Mouse (Mus musculus) regulatory T cell (primary cell): ENCODE measurements around the gene Camsap1.

Experiments
- in situ Hi-C: fragments of 300-600 bp; cut with MboI, MseI; formaldehyde crosslinking; loops from one replicate; pipeline ENCODE4 v1.15.1; 2025; ENCODE audit warnings: high pct_unique_total_duplicates

The Camsap1 gene

DNA sequence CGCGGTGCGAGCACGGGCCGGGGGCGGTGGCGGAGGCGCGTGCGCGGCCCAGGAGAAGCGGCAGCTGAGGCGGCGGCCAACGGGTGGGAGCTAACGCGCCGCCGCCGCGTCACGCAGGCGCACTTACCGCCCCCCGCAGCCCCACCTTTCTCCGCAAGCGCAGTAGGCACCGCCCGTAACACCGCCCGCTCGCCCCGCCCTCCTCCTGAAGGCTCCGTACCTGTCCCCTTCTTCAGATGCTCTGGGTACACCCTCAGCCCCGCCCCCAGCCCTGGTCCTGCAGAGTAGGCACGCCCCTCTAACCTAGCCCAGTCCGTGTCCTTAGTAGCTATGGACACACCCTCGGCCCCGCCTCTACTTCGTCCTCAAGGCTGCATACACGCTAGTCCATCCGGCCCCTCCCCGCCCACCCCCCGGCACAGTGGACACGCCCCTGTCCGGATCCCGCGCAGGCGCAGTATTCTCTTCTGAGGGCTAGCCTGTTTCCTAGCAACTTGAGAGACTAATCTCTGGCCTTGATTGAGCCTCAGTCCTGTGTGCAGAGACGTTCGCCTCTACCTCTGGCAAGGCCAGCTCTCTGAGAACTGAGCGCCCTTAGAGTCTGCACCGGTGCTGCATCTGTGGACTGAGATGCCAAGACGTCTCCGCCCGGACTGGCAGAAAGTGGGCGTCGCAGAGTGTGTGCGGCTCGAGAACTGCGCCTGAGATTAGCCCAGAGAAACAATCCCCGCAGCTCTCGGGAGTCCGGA, at the start of gene Camsap1:
TSS of gene Camsap1 (minus strand) at position 124 of the 749 bp plus-strand sequence.
- in situ Hi-C loops, result loop anchor here (25.0 kb wide), 1 partner anchor 1021 kb away; the partner anchor contains the start of gene Dph7

DNA sequence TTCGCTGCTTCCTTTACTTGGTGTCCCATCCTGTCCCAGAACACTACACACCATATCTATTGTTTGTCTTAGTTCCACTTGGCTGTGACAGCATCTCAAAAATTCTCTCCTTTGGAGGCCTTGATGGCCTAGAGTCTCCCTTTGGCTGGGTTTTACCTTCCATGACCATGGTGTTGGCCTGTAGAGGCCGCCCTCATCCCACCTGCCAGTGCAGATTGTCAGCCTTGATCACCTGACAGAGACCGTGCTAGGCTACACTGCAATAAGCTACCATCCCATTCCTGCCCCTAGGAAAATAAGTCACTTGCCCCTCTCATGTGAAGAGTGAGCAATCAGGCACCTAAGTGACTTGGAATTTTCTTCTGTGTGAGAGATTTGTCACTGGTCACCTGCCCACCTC, 47.2 kb upstream of the Camsap1 start:
- in situ Hi-C loops, result no loop called here

DNA sequence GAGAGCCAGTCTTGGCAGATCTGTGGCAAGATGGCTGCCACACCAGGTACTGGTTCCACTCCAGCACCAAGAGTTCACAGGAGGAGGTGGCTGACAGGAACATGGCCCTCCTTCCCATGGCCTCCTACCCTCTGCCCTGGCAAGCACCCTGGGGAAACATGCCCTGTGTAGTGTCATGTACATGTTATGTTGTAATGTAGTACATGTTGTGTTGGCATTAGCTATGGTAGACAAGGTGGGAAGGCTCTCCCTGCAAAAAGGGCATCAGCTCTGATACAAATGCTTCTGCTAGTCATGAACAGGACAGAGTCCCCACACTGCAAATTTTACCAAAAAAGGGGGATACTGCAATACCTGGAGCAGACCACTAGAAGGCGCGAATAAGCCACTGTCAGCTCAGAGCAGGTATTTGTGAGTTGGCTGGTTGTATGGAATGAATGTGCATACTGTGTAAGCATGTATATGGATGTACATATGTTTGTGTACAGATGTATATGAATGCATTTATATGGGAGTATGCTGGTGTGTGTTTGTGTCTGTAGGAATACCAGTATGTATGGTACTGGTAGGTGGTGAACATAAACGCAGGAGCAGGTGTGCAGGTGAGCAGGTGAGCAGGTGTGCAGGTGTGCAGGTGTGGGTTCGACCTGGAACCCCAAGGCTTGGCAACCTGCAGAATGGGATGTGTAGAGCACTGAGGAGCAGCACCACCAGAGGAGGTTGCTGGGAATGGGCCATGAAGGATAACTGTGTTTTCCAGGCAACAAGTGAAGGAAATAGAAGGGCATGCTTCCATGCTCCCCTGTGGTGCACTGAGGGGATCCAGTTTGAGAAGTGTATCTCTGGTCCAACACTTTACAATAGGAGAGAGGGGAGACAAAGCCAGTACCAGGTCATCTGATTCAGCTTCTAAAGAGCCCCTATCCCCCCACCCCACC, 41.3 kb upstream of the Camsap1 start:
- in situ Hi-C loops, result loop anchor here (5.0 kb wide), 1 partner anchor 118 kb away; no protein-coding TSS in a partner anchor

DNA sequence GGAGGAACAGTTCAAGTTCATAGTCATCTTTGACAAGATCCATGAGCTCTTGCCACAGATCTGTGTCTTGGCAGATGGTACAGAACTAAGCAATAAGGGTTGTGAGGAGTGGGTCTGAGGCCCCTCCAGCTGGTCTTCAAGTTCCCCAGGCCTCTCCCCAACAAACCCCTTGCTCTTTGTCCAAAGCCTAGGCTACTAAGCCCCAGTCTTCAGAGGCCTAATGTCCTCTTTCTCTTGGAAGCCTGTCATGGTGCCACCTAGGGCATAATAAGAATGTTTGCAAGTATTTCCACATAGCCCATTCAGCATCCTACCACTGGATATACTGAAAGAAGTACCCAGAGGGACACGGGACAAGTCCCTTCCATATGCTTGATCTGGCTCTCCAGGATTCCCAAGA, 39.5 kb upstream of the Camsap1 start:
- in situ Hi-C loops, result loop anchor here (5.0 kb wide), 1 partner anchor 120 kb away; no protein-coding TSS in a partner anchor

DNA sequence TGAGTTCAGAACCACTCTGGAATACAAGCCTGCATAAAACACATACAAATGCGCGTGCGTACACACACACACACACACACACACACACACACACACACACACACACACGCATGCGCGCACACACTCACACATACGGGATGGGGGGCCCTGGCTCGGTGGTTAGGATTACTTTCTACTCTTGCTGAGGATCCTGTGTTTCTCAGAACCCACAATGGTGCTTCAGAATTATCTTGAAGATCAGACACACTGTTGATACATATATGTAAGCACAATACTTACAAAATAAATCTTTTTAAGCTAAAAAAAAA, 39.1 kb upstream of the Camsap1 start:
- in situ Hi-C loops, result loop anchor here (5.0 kb wide), 1 partner anchor 120 kb away; no protein-coding TSS in a partner anchor

DNA sequence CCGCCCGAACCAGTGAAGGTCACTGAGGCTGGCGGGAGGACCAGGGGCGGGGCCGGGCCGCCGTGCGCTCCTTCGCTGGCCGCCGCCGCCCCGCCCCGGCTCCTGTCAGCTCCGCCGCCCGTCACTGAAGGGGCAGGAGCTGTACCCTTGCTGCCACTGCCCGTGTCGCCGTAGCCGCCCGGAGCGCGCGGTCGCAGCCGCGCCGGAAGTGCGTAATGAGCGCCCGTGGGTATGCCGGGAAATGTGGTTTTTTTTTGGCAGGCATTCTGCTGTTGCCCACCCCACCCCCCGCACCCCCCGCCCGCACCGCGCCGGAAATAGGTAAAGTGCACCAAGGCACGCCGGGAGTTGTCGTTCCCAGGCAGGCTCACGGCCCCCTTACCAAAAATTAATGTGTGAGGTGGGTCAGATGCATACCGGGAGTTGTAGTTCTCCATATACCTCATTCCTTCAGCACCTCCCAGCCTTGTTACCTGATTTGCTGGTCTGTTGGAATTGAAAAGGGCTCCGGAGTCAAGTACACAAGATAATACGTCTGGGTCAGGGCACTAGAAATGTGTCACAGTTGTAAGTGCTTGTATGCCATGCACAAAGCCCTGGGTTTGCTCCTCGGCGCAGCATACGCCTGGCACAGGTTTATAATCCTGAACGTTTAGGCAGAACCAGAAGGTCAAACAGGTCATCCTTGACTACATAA, 38.6 kb upstream of the Camsap1 start, which contains the start of gene Ubac1:
TSS of gene Ubac1 (minus strand) at position 187 of the 697 bp plus-strand sequence.
- in situ Hi-C loops, result loop anchor here (5.0 kb wide), 1 partner anchor 121 kb away; no protein-coding TSS in a partner anchor

DNA sequence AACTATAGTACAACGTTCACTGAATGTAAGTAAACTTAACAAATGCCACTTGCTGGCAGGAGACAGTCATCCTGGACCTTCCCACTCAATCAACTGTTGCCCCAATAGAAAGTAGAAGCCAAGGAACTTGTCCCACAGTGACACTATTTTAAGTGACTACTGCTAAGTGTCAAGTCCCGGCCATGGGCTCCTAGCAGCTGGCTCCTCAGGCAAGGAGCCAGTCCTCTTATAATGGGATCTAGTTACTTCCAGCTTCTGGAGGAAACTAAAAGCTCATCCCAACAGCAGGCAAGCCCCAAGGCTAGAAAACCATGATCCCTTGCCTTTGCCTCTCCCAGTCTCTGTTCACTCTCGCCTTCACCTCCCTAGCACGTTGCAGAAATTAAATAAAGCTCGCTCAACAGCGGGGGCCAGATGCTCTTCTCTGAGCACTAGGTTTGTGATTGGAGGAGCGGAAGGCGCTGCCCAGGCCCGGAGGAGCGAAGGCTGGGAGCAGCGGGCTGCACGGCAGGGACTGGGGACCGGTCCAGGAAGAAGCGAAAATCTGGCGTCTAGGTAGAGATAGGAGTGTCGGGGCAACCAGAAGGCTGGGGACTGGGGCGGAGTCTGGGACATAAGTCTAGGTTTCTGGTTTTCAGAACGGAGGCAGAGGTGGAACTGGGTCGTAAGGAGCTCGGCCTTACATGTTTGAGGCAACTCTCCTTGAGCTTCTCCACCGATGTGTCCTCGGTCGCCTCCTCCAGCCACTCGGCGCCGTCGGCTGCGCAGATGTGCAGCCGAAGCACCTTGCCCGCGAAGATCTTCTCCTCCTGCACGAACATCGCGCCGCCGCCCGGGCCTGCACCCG, 37.9 kb upstream of the Camsap1 start:
- in situ Hi-C loops, result loop anchor here (5.0 kb wide), 1 partner anchor 121 kb away; no protein-coding TSS in a partner anchor

DNA sequence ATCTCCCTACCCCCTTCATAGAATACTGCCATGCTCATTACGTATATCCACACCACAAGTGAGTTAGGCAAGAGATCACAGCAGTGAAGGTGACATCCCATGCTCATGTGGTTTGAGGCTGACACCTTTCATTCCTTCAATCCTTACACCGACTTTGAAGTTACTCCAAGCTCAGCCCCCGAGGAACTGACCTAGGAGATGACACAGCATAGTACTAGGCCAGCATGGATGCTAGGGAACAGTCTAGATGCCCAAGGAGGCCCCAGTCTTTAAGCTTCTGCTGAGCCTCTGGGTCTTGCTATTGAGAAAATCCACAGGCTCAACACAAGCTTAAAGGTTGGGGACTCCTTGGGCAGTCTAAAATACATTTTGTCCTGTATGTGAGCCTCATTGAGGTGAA, 36.8 kb upstream of the Camsap1 start:
- in situ Hi-C loops, result loop anchor here (5.0 kb wide), 1 partner anchor 122 kb away; no protein-coding TSS in a partner anchor

DNA sequence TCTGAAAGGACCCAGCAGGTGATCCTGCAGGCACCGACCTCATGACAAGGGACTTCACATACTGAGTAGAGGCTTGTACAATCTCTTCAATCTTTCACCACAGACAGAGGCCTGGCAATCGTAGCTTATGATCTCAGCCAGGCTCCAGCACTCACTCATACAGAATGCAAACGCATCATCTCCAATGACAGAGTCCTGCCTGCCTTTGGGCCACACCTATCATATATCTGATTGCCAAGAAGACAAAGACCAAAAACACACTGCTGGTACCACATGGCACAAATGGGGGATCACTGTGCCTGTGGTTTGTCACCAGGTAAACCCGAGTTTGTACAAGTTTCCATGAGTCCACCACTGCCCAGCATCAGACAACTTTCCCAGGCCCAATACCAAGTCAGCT, 34.2 kb upstream of the Camsap1 start:
- in situ Hi-C loops, result no loop called here

DNA sequence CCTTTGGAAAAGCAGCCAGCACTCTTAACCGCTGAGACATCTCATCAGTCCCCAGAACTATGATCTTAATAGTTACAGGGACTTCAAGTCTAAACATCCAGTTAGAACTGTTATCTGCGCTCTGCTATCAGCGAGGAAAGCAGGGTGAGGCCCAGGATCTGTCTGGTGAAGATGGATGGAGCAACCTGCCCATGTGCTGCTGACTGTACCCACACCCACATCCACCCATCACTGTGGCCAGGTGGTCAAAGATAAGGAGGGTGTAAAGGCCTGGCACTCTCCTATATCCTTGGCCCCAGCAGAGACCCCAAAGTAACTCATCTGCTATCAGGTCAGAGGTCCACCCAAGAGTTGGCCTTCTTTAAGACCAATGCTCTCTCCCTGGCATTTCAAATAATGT, 30.6 kb upstream of the Camsap1 start:
- in situ Hi-C loops, result no loop called here

DNA sequence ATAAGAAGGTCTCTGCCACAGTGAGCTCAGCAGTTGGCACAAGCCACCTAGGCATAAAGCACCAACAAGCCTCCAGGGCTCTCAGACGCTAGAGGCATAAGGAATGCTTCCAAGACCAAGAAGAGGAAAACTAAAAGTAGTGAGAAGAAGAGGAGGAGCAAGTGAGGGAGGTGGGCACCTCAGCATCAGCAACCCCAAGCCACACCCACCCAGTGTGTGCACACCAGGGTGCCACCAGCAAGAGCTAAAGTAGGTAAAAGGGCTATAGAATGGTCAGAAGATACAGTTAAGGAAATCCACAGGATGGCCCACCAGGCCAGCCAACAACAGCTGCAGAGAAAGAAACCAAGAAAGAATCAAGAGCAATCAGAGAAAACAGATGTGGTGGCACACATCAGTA, 28.3 kb upstream of the Camsap1 start:
- in situ Hi-C loops, result no loop called here

DNA sequence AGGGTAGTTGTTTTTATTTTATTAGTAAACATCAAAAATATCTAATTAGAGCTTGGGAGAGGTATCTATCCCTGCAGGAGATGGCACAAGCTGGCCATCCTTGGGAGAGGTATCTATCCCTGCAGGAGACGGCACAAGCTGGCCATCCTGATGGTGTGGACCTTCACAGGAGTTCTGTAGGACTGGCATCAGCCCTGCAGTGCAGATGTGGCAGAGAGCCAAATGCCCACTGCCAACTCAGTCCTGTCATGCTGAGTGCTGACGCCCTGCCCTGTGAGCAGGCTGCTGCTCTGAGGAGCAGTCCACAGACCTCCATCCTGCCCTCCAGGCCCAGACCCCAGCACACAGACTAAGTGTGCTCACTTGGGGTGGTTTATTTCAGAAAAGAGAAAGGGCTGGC, 18.9 kb upstream of the Camsap1 start:
- in situ Hi-C loops, result no loop called here

DNA sequence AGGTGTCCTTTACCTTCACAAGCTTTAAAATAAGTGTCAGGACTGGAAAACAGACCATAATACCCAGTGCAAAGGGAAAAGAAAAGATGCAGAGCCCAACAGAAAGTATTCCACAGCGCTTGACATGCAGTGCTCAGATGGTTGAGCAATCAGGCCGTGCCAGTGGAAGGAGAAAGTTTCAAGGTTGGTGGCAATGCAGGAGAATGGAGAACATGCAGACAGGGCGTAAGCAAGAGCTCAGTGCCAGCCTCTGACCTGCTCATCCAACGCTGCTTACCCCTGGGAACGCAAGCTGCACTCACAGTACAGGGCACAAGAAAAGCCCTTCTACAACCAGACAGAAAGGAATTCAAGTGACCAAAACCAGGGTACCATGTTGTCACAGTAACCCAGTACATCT, 18.1 kb upstream of the Camsap1 start:
- in situ Hi-C loops, result no loop called here

DNA sequence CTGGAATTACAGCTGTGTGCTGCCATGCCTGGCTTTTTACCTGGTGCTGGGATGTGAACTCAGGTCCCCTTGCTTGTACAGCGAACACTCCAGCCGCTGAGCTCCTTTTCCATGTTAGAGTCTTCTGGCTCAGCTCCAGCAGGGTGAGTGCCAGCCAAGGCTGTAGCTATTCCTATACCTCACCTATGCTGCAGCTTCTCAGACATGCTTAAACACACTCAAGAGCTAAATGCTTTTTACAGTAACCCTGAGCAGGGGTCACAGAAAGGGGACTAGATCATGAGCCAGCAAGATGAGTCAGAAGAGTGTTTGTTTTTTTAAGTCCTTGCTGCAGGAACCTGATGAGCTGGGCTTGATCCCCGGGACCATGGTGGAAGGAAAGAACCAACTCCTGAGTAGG, 14.6 kb upstream of the Camsap1 start:
- in situ Hi-C loops, result loop anchor here (25.0 kb wide), 1 partner anchor 1035 kb away; the partner anchor contains the start of gene Dph7

DNA sequence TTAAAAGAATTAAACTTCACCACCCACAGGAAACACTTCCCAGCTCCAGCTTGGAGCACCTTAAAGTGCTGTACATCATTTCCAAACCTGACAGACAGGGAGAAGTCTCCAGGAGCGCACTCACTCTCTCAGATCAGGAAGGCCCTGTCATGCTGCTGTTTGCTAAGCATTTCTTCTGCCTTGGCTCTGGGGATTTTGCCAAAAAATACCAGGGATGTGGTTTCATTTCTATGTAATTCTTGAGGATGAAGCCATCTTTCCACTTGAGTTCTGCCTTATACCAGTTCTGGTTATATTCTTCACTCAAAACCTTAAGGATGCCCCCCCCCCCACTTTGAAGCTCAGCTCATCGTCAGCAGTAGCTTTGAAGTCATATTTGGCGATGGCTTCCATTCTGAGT, 11.7 kb upstream of the Camsap1 start:
- in situ Hi-C loops, result loop anchor here (25.0 kb wide), 1 partner anchor 1032 kb away; the partner anchor contains the start of gene Dph7

DNA sequence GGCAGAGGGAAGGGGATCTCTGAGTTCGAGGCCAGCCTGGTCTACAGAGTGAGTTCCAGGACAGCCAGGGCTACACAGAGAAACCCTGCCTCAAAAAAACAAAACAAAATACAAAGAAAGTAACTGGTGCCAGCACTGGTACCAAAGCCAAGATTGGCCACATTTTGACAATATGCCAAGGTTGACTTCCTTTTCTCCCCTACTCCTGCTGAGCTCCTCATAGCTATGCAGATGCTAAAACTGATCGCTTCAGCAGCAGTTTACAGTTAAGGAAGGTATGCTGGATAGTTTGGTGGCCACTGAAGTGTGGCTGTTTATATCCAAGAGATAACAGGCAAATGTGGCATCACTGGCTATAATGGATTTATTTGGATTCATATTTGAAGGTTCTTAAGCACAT, 9.2 kb upstream of the Camsap1 start:
- in situ Hi-C loops, result loop anchor here (25.0 kb wide), 1 partner anchor 1030 kb away; the partner anchor contains the start of gene Dph7

DNA sequence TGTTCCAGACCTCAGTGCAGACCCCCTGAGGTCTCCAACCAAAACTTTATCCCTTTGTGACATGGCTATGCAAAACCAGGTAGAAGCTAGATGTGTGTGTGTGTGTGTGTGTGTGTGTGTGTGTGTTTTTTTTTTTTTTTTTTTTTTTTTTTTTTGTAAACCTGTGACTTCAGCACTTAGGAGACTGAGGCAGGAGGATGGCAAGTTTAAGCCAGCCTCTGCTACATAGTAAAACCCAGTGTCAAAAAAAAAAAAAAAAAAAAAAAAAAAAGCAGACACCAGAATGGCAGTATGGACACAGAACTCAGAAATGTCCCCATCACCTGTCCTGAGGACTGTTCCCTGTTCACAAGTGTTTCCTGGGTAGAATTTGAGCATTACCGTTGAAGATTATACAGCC, 6.6 kb upstream of the Camsap1 start:
- in situ Hi-C loops, result loop anchor here (25.0 kb wide), 1 partner anchor 1027 kb away; the partner anchor contains the start of gene Dph7

DNA sequence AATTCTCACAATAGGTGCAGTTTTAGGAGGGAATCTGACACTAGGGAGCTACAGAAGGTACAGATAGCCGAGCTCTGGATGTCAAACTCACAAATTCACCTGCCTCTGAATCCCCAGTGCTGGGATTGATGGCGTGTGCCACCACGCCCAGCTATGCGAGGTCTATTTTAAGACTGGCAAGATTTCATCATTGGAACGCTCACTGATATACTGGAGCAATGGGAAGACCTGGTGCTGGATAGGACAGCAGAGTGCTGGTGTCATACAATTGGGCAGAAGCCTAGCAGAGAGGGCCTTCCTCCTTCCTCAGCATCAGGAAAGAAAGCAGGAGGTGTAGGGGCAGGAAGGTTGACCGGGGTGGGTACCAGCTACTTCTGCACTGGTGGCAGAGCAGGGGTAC, 4.7 kb upstream of the Camsap1 start:
- in situ Hi-C loops, result loop anchor here (25.0 kb wide), 1 partner anchor 1026 kb away; the partner anchor contains the start of gene Dph7

DNA sequence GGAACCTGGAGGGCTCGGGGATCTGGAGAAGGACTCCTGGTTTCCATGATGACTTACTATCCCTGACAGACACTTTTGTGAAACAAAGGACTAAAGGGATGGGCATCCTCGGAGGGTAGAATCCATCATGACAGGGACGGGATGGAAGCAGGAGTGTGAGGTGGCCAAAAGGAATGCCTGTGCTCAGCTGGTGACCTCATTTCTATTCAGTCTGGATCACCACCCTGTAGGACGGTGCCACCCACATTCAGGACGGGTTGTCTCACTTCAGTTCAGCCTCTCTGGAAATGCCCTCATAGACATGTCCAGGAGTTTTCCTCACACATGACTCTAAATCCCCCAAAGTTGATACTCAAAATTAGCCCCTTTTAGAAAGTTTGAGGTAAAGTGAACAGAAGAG, 3.5 kb upstream of the Camsap1 start:
- in situ Hi-C loops, result loop anchor here (25.0 kb wide), 1 partner anchor 1024 kb away; the partner anchor contains the start of gene Dph7

DNA sequence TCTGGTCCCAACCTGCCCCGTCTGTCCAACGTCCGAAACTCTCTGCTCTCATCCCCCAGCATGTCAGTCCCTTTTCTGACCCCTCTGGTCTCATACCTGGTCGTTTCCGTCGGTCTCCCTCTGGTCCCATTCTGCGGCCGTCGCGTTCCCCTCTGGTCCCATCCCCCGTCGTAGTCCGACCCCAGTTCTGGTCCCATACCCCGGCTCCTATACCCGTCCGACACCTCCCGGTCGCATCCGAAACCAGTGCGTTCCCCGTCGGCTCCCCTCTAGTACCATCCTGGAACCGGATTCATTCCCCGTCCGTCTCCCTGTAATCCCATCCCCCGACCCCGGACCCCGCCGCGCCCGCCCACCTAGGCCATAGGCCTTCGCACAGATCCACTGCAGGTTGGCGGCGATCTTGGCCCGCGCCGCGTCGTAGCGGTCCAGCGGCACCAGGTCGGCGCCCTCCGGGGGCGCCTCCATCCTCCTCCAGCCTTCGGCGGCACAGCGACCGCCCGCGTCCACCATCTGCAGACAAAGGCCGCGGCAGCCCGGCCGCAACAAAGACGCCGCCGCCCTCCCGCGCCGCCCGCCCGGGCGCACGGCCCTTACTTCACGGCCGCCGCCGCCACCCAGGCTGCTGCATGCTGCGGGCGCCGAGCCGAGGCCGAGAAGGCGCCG, 523 bp downstream of the Camsap1 start:
- in situ Hi-C loops, result loop anchor here (25.0 kb wide), 1 partner anchor 1020 kb away; the partner anchor contains the start of gene Dph7
